Mouse (Mus musculus) gastrocnemius, adult 8-10 months (tissue): Measurements from ENCODE around the gene Fscn2. TPM values are rescaled to one million over a fixed set of nuclear protein-coding genes. Genes with fewer than 3 reads are reported as not detected.
"Not testable (repeated sequence)": the region's sequence is repeated elsewhere in the genome, so short reads cannot be mapped to it uniquely, and the experiment has no call there.

Experiments used
- DNase-seq, 2 experiments: peaks; one replicate each; pipeline ENCODE4 v3.0.0; 2022; ENCODE audit warnings: low spot score in 2 of 2
- microRNA-seq: library from miRNA; unstranded; fragments of <30 nt; microRNA quantifications from one replicate; pipeline ENCODE4 v1.2.0, GENCODE M21; 2022
- total RNA-seq, 4 experiments: library from RNA; stranded (reverse); gene quantifications; 2 replicates each; pipeline ENCODE4 v1.2.4; 2022

The Fscn2 gene
- total RNA-seq, 4 experiments from 2014 or later, result 0.21 to 0.54 (median 0.29) TPM; not detected in 1

GRCm38 (mm10) chr11:120395661-120396060 lies 34.3 kb downstream of the Fscn2 start:
- no peak for DNase-seq

GRCm38 (mm10) chr11:120397602-120398001 lies 36.3 kb downstream of the Fscn2 start:
- no peak for DNase-seq

GRCm38 (mm10) chr11:120399319-120399718 lies 38.0 kb downstream of the Fscn2 start:
- no peak for DNase-seq

- DNase-seq, result no peak
Observed at GRCm38 (mm10) chr11:120404814-120405213, 43.5 kb downstream of the Fscn2 start.

- DNase-seq, result no peak
Observed at GRCm38 (mm10) chr11:120405867-120406266, 44.5 kb downstream of the Fscn2 start.

- DNase-seq, result no peak
Observed at GRCm38 (mm10) chr11:120406445-120406844, 45.1 kb downstream of the Fscn2 start.

- not testable (repeated sequence) for DNase-seq
Observed at GRCm38 (mm10) chr11:120413621-120414020, 52.3 kb downstream of the Fscn2 start.

Small RNA genes lying within 50 kb of the gene (microRNA-seq; reads per million reads assigned to microRNA genes)
- gene Gm23419 (not detected), gene Mir6935 (not detected)

Other genes starting within 250 kb of the Fscn2 start
- gene Slc38a10, start 210.2 kb upstream of the Fscn2 start, total RNA-seq, result 10 to 100 TPM; 36.3 to 53.3 (median 39.2) TPM
- gene Bahcc1, start 128.6 kb upstream of the Fscn2 start, total RNA-seq, result 1 to 10 TPM; 3.6 to 5.8 (median 4.7) TPM
- gene Actg1, start 13.0 kb upstream of the Fscn2 start, total RNA-seq, result 100 to 1,000 TPM; 131 to 185 (median 162) TPM
- 10 to 100 TPM; 11.5 to 13.5 (median 13.3) TPM for gene Faap100, start 17.2 kb downstream of the Fscn2 start, total RNA-seq
- gene Nploc4, start 76.2 kb downstream of the Fscn2 start, total RNA-seq, result 10 to 100 TPM; 87.7 to 97.5 (median 90.6) TPM
- gene Tspan10, start 81.1 kb downstream of the Fscn2 start, total RNA-seq, result 1 to 10 TPM in 1 of 4 experiments, not detected in 3; 1.2 TPM
- gene Pde6g, start 92.0 kb downstream of the Fscn2 start, total RNA-seq, result 1 to 10 TPM in 2 of 4 experiments, under 1 TPM in 2; 0.70 to 1.0 (median 0.94) TPM
- 10 to 100 TPM; 20.4 to 26.4 (median 22.2) TPM for gene Oxld1, start 96.5 kb downstream of the Fscn2 start, total RNA-seq
- gene Ccdc137, start 96.6 kb downstream of the Fscn2 start, total RNA-seq, result 1 to 10 TPM; 4.5 to 6.0 (median 5.1) TPM
- 1 to 10 TPM; 4.7 to 7.5 (median 6.2) TPM for gene Arl16, start 106.1 kb downstream of the Fscn2 start, total RNA-seq
- 100 to 1,000 TPM; 121 to 138 (median 132) TPM for gene Mrpl12, start 123.1 kb downstream of the Fscn2 start, total RNA-seq
- gene Slc25a10, start 130.3 kb downstream of the Fscn2 start, total RNA-seq, result 1 to 10 TPM; 1.9 to 5.0 (median 3.1) TPM
- gene Gcgr, start 169.2 kb downstream of the Fscn2 start, total RNA-seq, result under 1 TPM in 1 of 4 experiments, not detected in 3; 0.29 TPM
- 10 to 100 TPM; 18.6 to 20.5 (median 20.1) TPM for gene Mcrip1, start 188.2 kb downstream of the Fscn2 start, total RNA-seq
- gene Ppp1r27, start 189.6 kb downstream of the Fscn2 start, total RNA-seq, result 100 to 1,000 TPM; 157 to 382 (median 178) TPM
- gene P4hb, start 211.7 kb downstream of the Fscn2 start, total RNA-seq, result 100 to 1,000 TPM; 162 to 245 (median 209) TPM
- gene Arhgdia, start 220.1 kb downstream of the Fscn2 start, total RNA-seq, result 10 to 100 TPM; 74.3 to 86.2 (median 80.7) TPM
- gene Alyref, start 236.8 kb downstream of the Fscn2 start, total RNA-seq, result 10 to 100 TPM; 20.1 to 40.8 (median 35.8) TPM
- 10 to 100 TPM; 42.5 to 54.1 (median 49.7) TPM for gene Anapc11, start 236.9 kb downstream of the Fscn2 start, total RNA-seq
- not detected for gene Npb, start 246.9 kb downstream of the Fscn2 start, total RNA-seq